Mouse (Mus musculus): ENCODE data around the gene Gm11992.

DNA sequence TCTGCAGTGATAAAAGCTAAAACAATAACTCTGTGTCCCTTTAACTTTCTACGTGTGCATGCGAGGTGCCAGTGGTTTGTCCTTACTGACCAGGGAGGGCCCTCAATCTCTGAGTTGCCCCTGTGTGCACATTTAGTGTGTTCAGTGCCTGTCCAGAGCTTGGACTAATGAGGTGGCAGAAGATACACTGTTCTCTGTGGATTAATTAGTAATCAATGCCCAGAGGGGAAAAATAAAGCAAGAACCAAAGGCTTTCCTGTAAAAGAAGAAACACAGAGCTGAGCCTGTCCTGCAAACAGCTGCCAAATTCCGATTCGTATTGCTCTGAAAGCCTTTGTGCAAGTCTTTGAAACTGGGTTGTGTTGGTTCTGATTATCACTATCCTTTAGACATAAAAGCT is 1.8 kb downstream of the Gm11992 start:
- TF ChIP-seq CTCF (IDR thresholded peaks at IDR 0.05; ENCODE audit: low read depth, low read length) (no peak), POLR2A (IDR thresholded peaks at IDR 0.05; ENCODE audit: insufficient read depth, low read length) (no peak)
